Mouse (Mus musculus) heart, postnatal 0 days (tissue): ENCODE data around the gene Sept8. TPM values are rescaled to one million over a fixed set of nuclear protein-coding genes. Genes with fewer than 3 reads are reported as not detected.

Experiments used
- ATAC-seq: fragments of 200-750 bp; cut with Nextera tagmentation; 2 replicates; pipeline ENCODE4 v1.8.0; 2017; ENCODE audit warnings: low read depth, moderate number of reproducible peaks, moderate library complexity; ENCODE audit not compliant: insufficient read depth
- DNase-seq: peaks from one replicate; pipeline ENCODE4 v3.0.0-alpha.2; 2016; ENCODE audit warnings: low spot score
- H3K27ac ChIP-seq: fragments of 300-500 bp; sonication (generic); 2 replicates; pipeline ENCODE4 v1.5.1; 2014; ENCODE audit warnings: low read depth, mild to moderate bottlenecking
- H3K27me3 ChIP-seq: fragments of 300-500 bp; sonication (generic); 2 replicates; pipeline ENCODE4 v1.6.1; 2014; ENCODE audit warnings: low read length, mixed read lengths; ENCODE audit not compliant: control insufficient read depth, insufficient read depth
- H3K36me3 ChIP-seq: fragments of 300-500 bp; sonication (generic); replicated peaks from 2 replicates; pipeline ENCODE4 v1.6.1; 2014; ENCODE audit warnings: low read length, mixed read lengths; ENCODE audit not compliant: control insufficient read depth, insufficient read depth
- H3K4me1 ChIP-seq: fragments of 300-500 bp; sonication (generic); 2 replicates; pipeline ENCODE4 v1.6.1; 2014; ENCODE audit warnings: antibody characterized with exemption; ENCODE audit not compliant: control insufficient read depth, insufficient read depth
- H3K4me2 ChIP-seq: fragments of 300-500 bp; sonication (generic); 2 replicates; pipeline ENCODE4 v1.6.1; 2014; ENCODE audit warnings: low read depth, mild to moderate bottlenecking, low read length, moderate library complexity
- H3K4me3 ChIP-seq: fragments of 300-500 bp; sonication (generic); 2 replicates; pipeline ENCODE4 v1.5.1; 2014; ENCODE audit warnings: low read depth, low read length
- H3K9ac ChIP-seq: fragments of 300-500 bp; sonication (generic); replicated peaks from 2 replicates; pipeline ENCODE4 v1.6.1; 2014; ENCODE audit warnings: low read depth, low read length, mixed read lengths
- H3K9me3 ChIP-seq: fragments of 300-500 bp; sonication (generic); replicated peaks from 2 replicates; pipeline ENCODE4 v1.6.1; 2016; ENCODE audit warnings: low read length; ENCODE audit not compliant: control insufficient read depth
- CTCF ChIP-seq: IDR thresholded peaks from 2 replicates; pipeline ENCODE4 v1.5.1; 2016; ENCODE audit warnings: antibody characterized with exemption, control low read depth, low read depth
- EP300 ChIP-seq: IDR thresholded peaks from 2 replicates; pipeline ENCODE4 v1.6.1; 2016; ENCODE audit warnings: antibody characterized with exemption, low read depth
- WGBS: fragments of 180-500 bp; shearing (Covaris S2); extraction: QIAGEN DNeasy Blood & Tissue Kit; methylation state at CpG from one replicate; pipeline ENCODE4 v1.1.7; 2014; 5-methylcytosine and 5-hydroxymethylcytosine counted together
- polyA plus RNA-seq: library from polyadenylated mRNA; unstranded; fragments of >200 nt; fragmentation: Nextera tagmentation; extraction: Ambion mirVana; gene quantifications from 2 replicates; pipeline ENCODE4 v1.2.1, GENCODE M21; 2015
- total RNA-seq: library from RNA; depleted of rRNA; stranded (reverse); fragments of >200 nt; gene quantifications from 2 replicates; pipeline ENCODE4 v1.2.3, GENCODE M21; 2014; ENCODE audit warnings: low replicate concordance

The Sept8 gene
- total and polyA plus RNA-seq, 2 experiments from 2014 or later, result 11.5 to 47.1 TPM

DNA sequence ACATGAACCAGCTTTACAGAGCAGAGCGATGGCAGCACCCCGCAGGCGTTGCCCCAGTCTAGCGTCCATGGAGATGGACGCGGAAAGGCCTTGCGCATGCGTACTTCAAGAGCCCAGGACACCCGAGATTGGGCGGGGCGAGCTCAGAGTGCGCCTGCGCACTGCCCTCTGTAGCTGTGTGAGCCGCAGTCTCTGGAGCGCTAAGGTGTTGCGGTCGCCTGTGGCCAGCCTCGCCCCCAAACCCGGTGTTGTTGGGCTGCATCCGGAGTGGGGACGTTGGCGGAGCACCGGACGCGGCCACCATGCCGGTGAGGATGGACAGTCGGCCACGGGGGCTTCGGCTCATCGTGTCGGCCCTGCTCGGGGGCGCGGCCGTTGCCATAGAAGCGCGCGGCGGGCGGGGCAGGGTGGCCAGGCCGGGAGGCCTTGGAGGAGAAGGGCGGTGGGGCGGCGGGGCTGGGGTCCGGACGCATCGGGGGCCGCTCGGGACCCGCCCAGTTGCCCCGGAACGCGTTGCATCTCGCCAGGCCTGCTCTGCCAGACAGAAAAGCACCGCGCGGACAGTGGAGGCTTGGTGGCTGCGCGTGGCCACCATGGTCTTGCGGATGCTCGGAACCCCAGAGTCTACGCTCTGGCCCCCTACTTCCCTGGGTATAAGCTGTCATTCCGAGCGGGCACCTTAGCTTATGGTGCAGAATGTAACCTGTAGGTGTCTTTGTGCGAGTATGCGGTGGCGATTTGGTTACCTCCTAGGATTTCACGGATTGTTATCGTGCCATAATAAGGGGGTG lies 48.4 kb downstream of the Sept8 start, which contains the start of gene Kif3a:
Gene Kif3a, plus strand, starts transcription at position 156 of the 791 bp plus-strand sequence.
- DNase-seq, result peak; percentile 95
- under 1% methylated on average over 67 of the region's 69 CpGs for WGBS
- H3K9me3 ChIP-seq, result no peaks in the 10 kb centered on the region
- no peaks in the 10 kb centered on the region for H3K27me3 ChIP-seq
- peak within 1 kb of the TSS; percentile 81 for H3K4me3 ChIP-seq
- H3K9ac ChIP-seq, result peak within 1 kb of the TSS; percentile 68
- H3K27ac ChIP-seq, result no peak within 1 kb of the TSS
- peak; percentile 99 for ATAC-seq
- peaks cover 7% of the 10 kb centered on the region for H3K4me1 ChIP-seq
- no peaks in the 10 kb centered on the region for H3K36me3 ChIP-seq
- H3K4me2 ChIP-seq, result peak within 1 kb of the TSS; percentile 90
- TF ChIP-seq EP300 (no peak), CTCF (no peak)

GRCm38 (mm10) chr11:53580562-53580961 lies 61.5 kb downstream of the Sept8 start:
- ATAC-seq (no peak), DNase-seq (no peak)
- 100% methylated on average over 3 of the region's 3 CpGs for WGBS
- Histone ChIP-seq H3K9me3 (no peaks in the 10 kb centered on the region), H3K4me2 (no peak overlapping the region), H3K4me1 (no peaks in the 10 kb centered on the region), H3K9ac (no peak overlapping the region), H3K27ac (no peak overlapping the region), H3K36me3 (peaks cover 36% of the 10 kb centered on the region; the same call in 1 of the 2 replicates), H3K27me3 (no peaks in the 10 kb centered on the region), H3K4me3 (no peak overlapping the region)
- TF ChIP-seq EP300 (no peak), CTCF (no peak)

- DNase-seq (no peak), ATAC-seq (no peak)
- no peak overlapping the region for H3K27ac ChIP-seq
- peaks cover 49% of the 10 kb centered on the region for H3K36me3 ChIP-seq
- WGBS, result 72% methylated on average over 10 of the region's 10 CpGs
- no peak overlapping the region for H3K4me3 ChIP-seq
- no peak overlapping the region for H3K9ac ChIP-seq
- TF ChIP-seq CTCF, result peak; percentile 36
- TF ChIP-seq EP300, result no peak
- no peak overlapping the region for H3K4me2 ChIP-seq
- no peaks in the 10 kb centered on the region for H3K27me3 ChIP-seq
- H3K9me3 ChIP-seq, result no peaks in the 10 kb centered on the region
- H3K4me1 ChIP-seq, result no peaks in the 10 kb centered on the region
These were observed 64.1 kb downstream of the Sept8 start for GRCm38 (mm10) chr11:53583151-53583550.

DNA sequence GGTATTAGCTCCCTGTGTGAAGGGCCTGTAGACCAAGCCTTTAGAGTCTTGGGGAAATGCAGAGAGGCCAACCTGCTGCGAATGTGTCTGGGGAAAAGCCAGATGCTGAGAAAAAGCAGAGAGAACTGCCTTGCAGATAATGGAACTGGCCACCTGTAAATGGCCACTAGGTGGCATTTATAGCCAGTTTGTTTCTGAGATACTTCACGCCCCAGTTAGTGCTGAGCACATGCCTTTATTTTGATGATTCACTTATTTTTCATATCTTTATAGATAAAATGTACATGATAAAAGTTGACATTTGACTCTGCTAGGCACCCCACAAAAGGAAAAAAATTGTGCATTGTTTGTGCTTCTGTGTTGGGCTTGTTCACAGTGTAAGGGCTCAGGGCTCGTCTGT lies 65.8 kb downstream of the Sept8 start:
- ATAC-seq (no peak; the same call in 1 of the 2 replicates), DNase-seq (peak; percentile 33)
- 45% methylated on average over 3 of the region's 3 CpGs for WGBS
- H3K4me2 ChIP-seq, result no peak overlapping the region
- H3K4me3 ChIP-seq, result no peak overlapping the region
- peaks cover 57% of the 10 kb centered on the region for H3K36me3 ChIP-seq
- H3K27ac ChIP-seq, result no peak overlapping the region
- no peak overlapping the region for H3K9ac ChIP-seq
- H3K4me1 ChIP-seq, result no peaks in the 10 kb centered on the region
- H3K27me3 ChIP-seq, result no peaks in the 10 kb centered on the region
- peak; percentile 70 for TF ChIP-seq CTCF
- TF ChIP-seq EP300, result no peak
- H3K9me3 ChIP-seq, result no peaks in the 10 kb centered on the region

GRCm38 (mm10) chr11:53585510-53585909 lies 66.5 kb downstream of the Sept8 start:
- WGBS, result 62% methylated on average over 6 of the region's 6 CpGs
- TF ChIP-seq CTCF (no peak), EP300 (no peak)
- Histone ChIP-seq H3K4me2 (no peak overlapping the region), H3K4me1 (no peaks in the 10 kb centered on the region), H3K4me3 (no peak overlapping the region), H3K36me3 (peaks cover 52% of the 10 kb centered on the region), H3K27ac (no peak overlapping the region), H3K27me3 (no peaks in the 10 kb centered on the region), H3K9me3 (no peaks in the 10 kb centered on the region), H3K9ac (no peak overlapping the region)
- no peak for ATAC-seq
- no peak for DNase-seq
